Mouse (Mus musculus) urinary bladder, postnatal 25 days (tissue): Measurements from ENCODE around the gene Cdh23.

Source experiments
- DNase-seq: peaks from one replicate; pipeline ENCODE4 v3.0.0; 2022; ENCODE audit warnings: low spot score

The Cdh23 gene

DNA sequence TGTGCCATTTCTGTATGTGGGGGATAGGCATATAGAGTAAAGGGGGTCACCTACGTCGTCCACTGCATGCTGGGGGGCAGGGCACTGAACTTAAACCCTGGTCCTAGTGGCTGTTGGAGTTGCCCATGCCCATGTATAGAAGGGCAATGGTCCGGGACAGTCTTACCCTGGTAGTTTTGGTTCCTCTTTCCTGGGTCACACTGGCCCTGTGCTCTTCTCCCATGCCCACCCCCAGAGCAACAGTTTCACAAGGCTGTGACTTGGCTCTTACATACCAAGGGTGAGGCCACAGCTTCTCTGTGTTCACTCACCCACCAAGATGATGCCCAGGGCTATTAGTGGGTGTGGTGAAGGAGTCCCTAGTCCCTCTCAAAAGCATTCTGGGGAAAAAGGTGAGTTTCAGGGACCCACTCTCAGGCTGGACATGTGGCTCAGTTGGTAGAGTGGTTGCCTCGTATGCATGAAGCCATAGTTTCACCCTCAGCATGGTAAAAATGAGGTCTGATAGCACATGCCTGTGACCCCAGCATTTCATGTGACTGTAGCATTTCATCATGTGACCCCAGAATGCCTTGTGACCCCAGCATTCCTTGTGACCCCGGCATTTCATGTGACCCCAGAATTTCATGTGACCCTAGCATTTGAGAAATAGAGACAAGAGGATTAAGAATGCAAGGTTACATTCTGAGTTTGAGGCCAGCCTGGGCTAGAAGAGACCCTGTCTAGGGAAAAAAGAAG is 435.6 kb downstream of the Cdh23 start:
- DNase-seq: no peak

DNA sequence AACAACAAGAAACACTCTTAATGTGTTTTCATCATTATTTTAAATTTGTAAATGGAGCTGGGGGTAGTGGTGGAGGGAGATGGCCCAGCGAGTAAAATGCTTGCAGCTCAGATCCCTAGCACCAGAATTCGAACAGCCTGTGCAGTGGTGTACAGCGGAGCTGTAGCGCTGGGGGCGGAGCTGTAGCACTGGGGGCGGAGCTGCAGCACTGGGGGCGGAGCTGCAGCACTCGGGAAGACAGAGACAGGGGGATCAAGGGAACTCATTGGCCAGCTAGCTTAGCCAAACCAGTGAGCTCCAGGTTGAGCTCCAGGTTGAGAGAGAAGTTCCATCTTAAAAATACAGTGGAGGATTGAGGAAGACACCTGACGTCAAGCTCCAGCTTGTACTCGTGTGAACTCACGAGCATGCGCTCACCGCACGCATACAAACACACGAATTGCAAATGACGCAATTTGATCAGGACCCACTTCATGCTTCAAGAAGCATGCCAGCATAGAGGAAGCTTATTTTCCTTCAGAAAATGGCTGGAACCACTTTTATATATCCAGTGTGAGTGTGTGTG is 438.9 kb downstream of the Cdh23 start:
- DNase-seq: no peak

DNA sequence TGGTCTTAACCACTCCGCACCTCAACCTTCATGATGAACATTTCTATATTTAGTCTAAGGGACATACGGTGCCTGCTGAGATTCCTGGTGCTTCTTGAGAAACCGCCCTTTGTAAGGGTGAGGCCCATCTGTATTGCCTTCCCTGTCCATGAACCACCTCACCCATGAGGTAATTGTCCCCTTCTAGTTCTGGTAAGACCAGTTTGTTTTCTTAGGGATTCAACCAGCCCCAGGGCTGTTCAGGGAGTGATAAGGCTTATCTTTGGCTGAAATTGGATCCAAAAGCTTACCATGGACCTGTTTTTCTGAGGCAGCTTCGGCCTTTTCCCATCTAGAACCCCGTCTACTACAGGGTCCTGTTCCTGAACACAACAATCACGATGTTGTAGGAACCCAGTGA is 440.2 kb downstream of the Cdh23 start:
- DNase-seq: no peak
